Comparison of ENCODE assay signal across 23 mouse cellular contexts in the genomic region with DNA sequence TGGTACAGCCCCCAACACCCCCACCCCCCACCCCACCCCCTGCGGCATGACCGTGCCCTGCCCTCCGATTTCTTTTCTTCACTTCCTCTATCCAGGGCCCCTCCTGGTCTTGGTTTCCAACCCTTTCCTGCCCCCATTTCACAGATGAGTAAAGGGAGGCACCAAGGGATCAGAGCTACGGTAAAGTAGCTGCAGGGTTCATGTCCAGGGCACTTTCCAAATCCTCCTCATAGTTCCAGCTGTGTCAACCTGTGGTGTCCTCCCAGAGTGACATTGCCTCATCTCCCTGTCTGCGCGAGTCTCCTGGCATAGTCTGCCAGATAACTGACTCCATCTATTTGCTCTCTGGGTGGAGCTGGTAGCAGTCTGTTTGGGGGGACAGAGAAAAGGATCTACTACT. TPM values are rescaled to one million over a fixed set of nuclear protein-coding genes. Genes with fewer than 3 reads are reported as not detected.
DNase-seq lines count a peak whose midpoint lies in the region; ATAC-seq and TF ChIP-seq lines count a peak whose summit lies in the region.
"Had no signal": no experiment of that assay in that cellular context is flagged by ENCODE, and none has a peak within 500 bp of the region (broad histone marks: within the 10 kb centered on the region; RNA-seq: fewer than 3 reads in every experiment).

No protein-coding gene starts in this region.

- peaks cover 23% of the 10 kb centered on the region for H3K4me1 ChIP-seq in forebrain, embryonic 10.5 days
- H3K4me1 ChIP-seq in forebrain, embryonic 16.5 days (replicated peaks; ENCODE audit: control insufficient read depth, insufficient read depth, low read length) = no peaks in the 10 kb centered on the region
- H3K4me1 ChIP-seq in heart, embryonic 14.5 days (ENCODE audit: control insufficient read depth in 2 of 2, insufficient read depth in 2 of 2, low read length in 2 of 2) = peaks cover 35 to 50% of the 10 kb centered on the region in 2 experiments
- H3K4me1 ChIP-seq in liver, embryonic 11.5 days (replicated peaks; ENCODE audit: control insufficient read depth, insufficient read depth, low read length) = peaks cover 34% of the 10 kb centered on the region
- H3K4me1 ChIP-seq in liver, embryonic 12.5 days = peaks cover 47% of the 10 kb centered on the region
- peaks cover 25% of the 10 kb centered on the region for H3K4me1 ChIP-seq in heart, postnatal 0 days (ENCODE audit: control insufficient read depth, insufficient read depth)

- no peak for ATAC-seq in forebrain, embryonic 16.5 days
- no peak for ATAC-seq in heart, embryonic 14.5 days (ENCODE audit: insufficient number of reproducible peaks, insufficient read depth, low FRiP score, low read depth)
- ATAC-seq in liver, embryonic 11.5 days (replicated peaks; ENCODE audit: low FRiP score) = no peak
- ATAC-seq in liver, embryonic 12.5 days = no peak
- no peak for ATAC-seq in heart, postnatal 0 days (ENCODE audit: insufficient read depth, low read depth)
- ATAC-seq: inflammation-experienced regulatory T-cells, adult 6 months; midbrain, embryonic 13.5 days had no signal

- H3K27ac ChIP-seq in forebrain, embryonic 10.5 days = peak overlapping the region; percentile 58
- no peak overlapping the region for H3K27ac ChIP-seq in forebrain, embryonic 16.5 days (ENCODE audit: low read length)
- H3K27ac ChIP-seq in heart, embryonic 14.5 days (replicated peaks in 1 of 2; ENCODE audit: control insufficient read depth in 1 of 2, insufficient read depth in 1 of 2, low read depth in 2 of 2, low read length in 2 of 2) = peak overlapping the region; percentile 58 to 78
- no peak overlapping the region for H3K27ac ChIP-seq in liver, embryonic 11.5 days (ENCODE audit: low read depth, low read length)
- no peak overlapping the region for H3K27ac ChIP-seq in liver, embryonic 12.5 days
- peak overlapping the region; percentile 60 for H3K27ac ChIP-seq in heart, postnatal 0 days (ENCODE audit: low read depth)
- H3K27ac ChIP-seq: embryonic facial prominence, embryonic 12.5 days; left cerebral cortex, adult 2 months; limb, embryonic 10.5 days; liver, embryonic 15.5 days; macrophage; midbrain, embryonic 13.5 days; neural tube, embryonic 15.5 days had no signal

- no peaks in the 10 kb centered on the region for H3K36me3 ChIP-seq in forebrain, embryonic 10.5 days (replicated peaks)
- no peaks in the 10 kb centered on the region for H3K36me3 ChIP-seq in forebrain, embryonic 16.5 days (ENCODE audit: control insufficient read depth, insufficient read depth)
- peaks cover 32% of the 10 kb centered on the region for H3K36me3 ChIP-seq in heart, embryonic 14.5 days (ENCODE audit: control insufficient read depth, insufficient read depth, low read length)
- no peaks in the 10 kb centered on the region for H3K36me3 ChIP-seq in liver, embryonic 11.5 days (ENCODE audit: control insufficient read depth, insufficient read depth, low read length)
- peaks cover 10% of the 10 kb centered on the region; the same call in 1 of the 2 replicates for H3K36me3 ChIP-seq in liver, embryonic 12.5 days
- peaks cover 9% of the 10 kb centered on the region for H3K36me3 ChIP-seq in heart, postnatal 0 days (replicated peaks; ENCODE audit: control insufficient read depth, insufficient read depth, low read length)
- H3K36me3 ChIP-seq: embryonic facial prominence, embryonic 12.5 days; limb, embryonic 10.5 days; liver, embryonic 15.5 days; midbrain, embryonic 13.5 days; neural tube, embryonic 15.5 days had no signal

- WGBS in forebrain, embryonic 10.5 days = 92% methylated on average over 6 of the region's 6 CpGs
- WGBS in forebrain, embryonic 16.5 days = 88% methylated on average over 6 of the region's 6 CpGs
- WGBS in heart, embryonic 14.5 days = 56% methylated on average over 6 of the region's 6 CpGs
- 72% methylated on average over 6 of the region's 6 CpGs for WGBS in liver, embryonic 11.5 days
- 55% methylated on average over 6 of the region's 6 CpGs for WGBS in liver, embryonic 12.5 days (ENCODE audit: insufficient replicate concordance)
- WGBS in heart, postnatal 0 days = 69% methylated on average over 6 of the region's 6 CpGs

- H3K4me3 ChIP-seq in forebrain, embryonic 10.5 days = no peak overlapping the region
- H3K4me3 ChIP-seq in forebrain, embryonic 16.5 days (replicated peaks; ENCODE audit: low read length) = no peak overlapping the region
- no peak overlapping the region for H3K4me3 ChIP-seq in heart, embryonic 14.5 days (ENCODE audit: control insufficient read depth in 1 of 2, insufficient read depth in 1 of 2, low read depth in 1 of 2, low read length in 2 of 2)
- no peak overlapping the region for H3K4me3 ChIP-seq in liver, embryonic 11.5 days (ENCODE audit: low read depth, low read length)
- no peak overlapping the region for H3K4me3 ChIP-seq in liver, embryonic 12.5 days
- no peak overlapping the region for H3K4me3 ChIP-seq in heart, postnatal 0 days (ENCODE audit: low read depth, low read length)
- H3K4me3 ChIP-seq: embryonic facial prominence, embryonic 12.5 days; left cerebral cortex, adult 2 months; limb, embryonic 10.5 days; liver, embryonic 15.5 days; midbrain, embryonic 13.5 days; myocyte; neural tube, embryonic 15.5 days had no signal

- H3K27me3 ChIP-seq in forebrain, embryonic 10.5 days (ENCODE audit: poor library complexity, severe bottlenecking) = no peaks in the 10 kb centered on the region
- no peaks in the 10 kb centered on the region for H3K27me3 ChIP-seq in forebrain, embryonic 16.5 days (replicated peaks; ENCODE audit: control insufficient read depth, insufficient read depth, low read length)
- H3K27me3 ChIP-seq in heart, embryonic 14.5 days (ENCODE audit: control insufficient read depth, insufficient read depth, low read length) = no peaks in the 10 kb centered on the region
- H3K27me3 ChIP-seq in liver, embryonic 11.5 days (replicated peaks; ENCODE audit: control insufficient read depth, insufficient read depth, low read length) = no peaks in the 10 kb centered on the region
- no peaks in the 10 kb centered on the region for H3K27me3 ChIP-seq in liver, embryonic 12.5 days (replicated peaks)
- H3K27me3 ChIP-seq in heart, postnatal 0 days (ENCODE audit: control insufficient read depth, insufficient read depth, low read length) = no peaks in the 10 kb centered on the region
- H3K27me3 ChIP-seq: embryonic facial prominence, embryonic 12.5 days; liver, embryonic 15.5 days; midbrain, embryonic 13.5 days; neural tube, embryonic 15.5 days had no signal

- no peak for DNase-seq in forebrain, embryonic 10.5 days (ENCODE audit: extremely low spot score, low spot score)
- DNase-seq in heart, postnatal 14 days = no peak
- no peak for DNase-seq in liver, embryonic 11.5 days (ENCODE audit: low spot score)
- DNase-seq in heart, postnatal 0 days (ENCODE audit: low spot score) = no peak
- DNase-seq in embryo, embryonic 9.5 days (ENCODE audit: extremely low spot score) = no peak
- DNase-seq: adrenal gland, adult 8-10 months; cerebellum, adult 11-12 months; cerebellum, postnatal 25 days; kidney, postnatal 14 days; right cerebral cortex, postnatal 25 days; thymus, postnatal 14 days had no signal

- H3K9ac ChIP-seq in forebrain, embryonic 16.5 days (replicated peaks; ENCODE audit: low read depth, low read length) = no peak overlapping the region
- H3K9ac ChIP-seq in heart, embryonic 14.5 days (ENCODE audit: low read length) = no peak overlapping the region; the same call in 1 of the 2 replicates
- peak overlapping the region; percentile 7; the same call in 1 of the 2 replicates for H3K9ac ChIP-seq in liver, embryonic 11.5 days (ENCODE audit: low read depth, low read length)
- H3K9ac ChIP-seq in liver, embryonic 12.5 days = no peak overlapping the region
- no peak overlapping the region for H3K9ac ChIP-seq in heart, postnatal 0 days (replicated peaks; ENCODE audit: low read depth, low read length)
- H3K9ac ChIP-seq: embryonic facial prominence, embryonic 12.5 days; liver, embryonic 15.5 days; midbrain, embryonic 13.5 days; neural tube, embryonic 15.5 days had no signal

- intact Hi-C loops in heart, postnatal 14 days (cut with DNase I) = no loop called here

- H3K4me2 ChIP-seq in forebrain, embryonic 16.5 days (ENCODE audit: low read length) = no peak overlapping the region
- H3K4me2 ChIP-seq in heart, embryonic 14.5 days (ENCODE audit: low read length) = no peak overlapping the region
- no peak overlapping the region for H3K4me2 ChIP-seq in liver, embryonic 11.5 days
- H3K4me2 ChIP-seq in liver, embryonic 12.5 days = no peak overlapping the region
- no peak overlapping the region for H3K4me2 ChIP-seq in heart, postnatal 0 days (ENCODE audit: low read depth, low read length)
- H3K4me2 ChIP-seq: embryonic facial prominence, embryonic 12.5 days; liver, embryonic 15.5 days; midbrain, embryonic 13.5 days; neural tube, embryonic 15.5 days had no signal

- H3K9me3 ChIP-seq in forebrain, embryonic 10.5 days = no peaks in the 10 kb centered on the region
- H3K9me3 ChIP-seq in forebrain, embryonic 16.5 days (ENCODE audit: control insufficient read depth, low read length) = no peaks in the 10 kb centered on the region
- no peaks in the 10 kb centered on the region for H3K9me3 ChIP-seq in heart, embryonic 14.5 days (ENCODE audit: control insufficient read depth, low read length)
- no peaks in the 10 kb centered on the region for H3K9me3 ChIP-seq in liver, embryonic 11.5 days (ENCODE audit: control insufficient read depth, low read length)
- H3K9me3 ChIP-seq in liver, embryonic 12.5 days (replicated peaks) = no peaks in the 10 kb centered on the region
- H3K9me3 ChIP-seq in heart, postnatal 0 days (replicated peaks; ENCODE audit: control insufficient read depth, low read length) = no peaks in the 10 kb centered on the region
- H3K9me3 ChIP-seq: embryonic facial prominence, embryonic 12.5 days; limb, embryonic 10.5 days; liver, embryonic 15.5 days; midbrain, embryonic 13.5 days; neural tube, embryonic 15.5 days had no signal

- no peak for TF ChIP-seq CTCF in heart, postnatal 0 days (IDR thresholded peaks at IDR 0.05; ENCODE audit: low read depth)

- TF ChIP-seq EP300 in heart, postnatal 0 days (IDR thresholded peaks at IDR 0.05; ENCODE audit: low read depth) = no peak

RNA-seq across cellular contexts. Expression of gene Eng, which starts 19.5 kb away (rescaled TPM):
- polyA plus RNA-seq in forebrain, embryonic 10.5 days (2016; fragmentation: Nextera tagmentation; extraction: Ambion mirVana) = 24.5 and 24.7 TPM in 2 replicates
- polyA plus RNA-seq in forebrain, embryonic 16.5 days (2015; fragmentation: Nextera tagmentation; extraction: Ambion mirVana) = 27.3 and 31.9 TPM in 2 replicates
- 146 and 148 TPM in 2 replicates for polyA plus RNA-seq in heart, embryonic 14.5 days (2014; fragmentation: Nextera tagmentation; extraction: Ambion mirVana)
- 100 to 1,000 TPM; 148 to 162 TPM for total RNA-seq in heart, postnatal 14 days (2021)
- 39.2 and 40.1 TPM in 2 replicates for polyA plus RNA-seq in liver, embryonic 11.5 days (2014; fragmentation: Nextera tagmentation; extraction: Ambion mirVana)
- 32.4 and 35.4 TPM in 2 replicates for polyA plus RNA-seq in liver, embryonic 12.5 days (2016; fragmentation: Nextera tagmentation; extraction: Ambion mirVana)
- total RNA-seq in heart, postnatal 0 days (2014; rRNA removed; ENCODE audit: low replicate concordance) = 123 and 148 TPM in 2 replicates
- polyA plus RNA-seq in heart, postnatal 0 days (2015; fragmentation: Nextera tagmentation; extraction: Ambion mirVana) = 133 and 137 TPM in 2 replicates
- polyA plus RNA-seq: inflammation-experienced regulatory T-cells, adult 6 months had no signal

RNA-seq across cellular contexts. Expression of gene Fpgs, which starts 38.1 kb away (rescaled TPM):
- 27.4 and 29.5 TPM in 2 replicates for polyA plus RNA-seq in forebrain, embryonic 10.5 days (2016; fragmentation: Nextera tagmentation; extraction: Ambion mirVana)
- 21.5 and 23.7 TPM in 2 replicates for polyA plus RNA-seq in forebrain, embryonic 16.5 days (2015; fragmentation: Nextera tagmentation; extraction: Ambion mirVana)
- 12.1 and 12.2 TPM in 2 replicates for polyA plus RNA-seq in heart, embryonic 14.5 days (2014; fragmentation: Nextera tagmentation; extraction: Ambion mirVana)
- total RNA-seq in heart, postnatal 14 days (2021) = 1 to 10 TPM; 6.0 to 7.4 TPM
- 46.2 and 47.1 TPM in 2 replicates for polyA plus RNA-seq in liver, embryonic 11.5 days (2014; fragmentation: Nextera tagmentation; extraction: Ambion mirVana)
- 32.8 and 35.8 TPM in 2 replicates for polyA plus RNA-seq in liver, embryonic 12.5 days (2016; fragmentation: Nextera tagmentation; extraction: Ambion mirVana)
- 13.6 and 14.5 TPM in 2 replicates for total RNA-seq in heart, postnatal 0 days (2014; rRNA removed; ENCODE audit: low replicate concordance)
- 8.5 and 10.9 TPM in 2 replicates for polyA plus RNA-seq in heart, postnatal 0 days (2015; fragmentation: Nextera tagmentation; extraction: Ambion mirVana)

RNA-seq across cellular contexts. Expression of gene Ak1, which starts 44.3 kb away (rescaled TPM):
- 17.8 and 20.2 TPM in 2 replicates for polyA plus RNA-seq in forebrain, embryonic 10.5 days (2016; fragmentation: Nextera tagmentation; extraction: Ambion mirVana)
- 83.8 and 91.2 TPM in 2 replicates for polyA plus RNA-seq in forebrain, embryonic 16.5 days (2015; fragmentation: Nextera tagmentation; extraction: Ambion mirVana)
- polyA plus RNA-seq in heart, embryonic 14.5 days (2014; fragmentation: Nextera tagmentation; extraction: Ambion mirVana) = 336 and 355 TPM in 2 replicates
- 100 to 1,000 TPM; 595 to 617 TPM for total RNA-seq in heart, postnatal 14 days (2021)
- 6.7 and 8.3 TPM in 2 replicates for polyA plus RNA-seq in liver, embryonic 11.5 days (2014; fragmentation: Nextera tagmentation; extraction: Ambion mirVana)
- polyA plus RNA-seq in liver, embryonic 12.5 days (2016; fragmentation: Nextera tagmentation; extraction: Ambion mirVana) = 2.6 TPM in 2 replicates
- total RNA-seq in heart, postnatal 0 days (2014; rRNA removed; ENCODE audit: low replicate concordance) = 544 and 572 TPM in 2 replicates
- polyA plus RNA-seq in heart, postnatal 0 days (2015; fragmentation: Nextera tagmentation; extraction: Ambion mirVana) = 721 and 737 TPM in 2 replicates

RNA-seq across cellular contexts. Expression of gene Cdk9, which starts 47.0 kb away (rescaled TPM):
- 135 and 139 TPM in 2 replicates for polyA plus RNA-seq in forebrain, embryonic 10.5 days (2016; fragmentation: Nextera tagmentation; extraction: Ambion mirVana)
- polyA plus RNA-seq in forebrain, embryonic 16.5 days (2015; fragmentation: Nextera tagmentation; extraction: Ambion mirVana) = 82.2 and 85.0 TPM in 2 replicates
- polyA plus RNA-seq in heart, embryonic 14.5 days (2014; fragmentation: Nextera tagmentation; extraction: Ambion mirVana) = 44.5 and 45.3 TPM in 2 replicates
- total RNA-seq in heart, postnatal 14 days (2021) = 10 to 100 TPM; 30.7 to 31.3 TPM
- 83.4 and 84.5 TPM in 2 replicates for polyA plus RNA-seq in liver, embryonic 11.5 days (2014; fragmentation: Nextera tagmentation; extraction: Ambion mirVana)
- polyA plus RNA-seq in liver, embryonic 12.5 days (2016; fragmentation: Nextera tagmentation; extraction: Ambion mirVana) = 85.3 and 86.1 TPM in 2 replicates
- 42.4 and 58.4 TPM in 2 replicates for total RNA-seq in heart, postnatal 0 days (2014; rRNA removed; ENCODE audit: low replicate concordance)
- 33.1 and 35.5 TPM in 2 replicates for polyA plus RNA-seq in heart, postnatal 0 days (2015; fragmentation: Nextera tagmentation; extraction: Ambion mirVana)

RNA-seq across cellular contexts. Expression of gene Sh2d3c, which starts 55.0 kb away (rescaled TPM):
- polyA plus RNA-seq in forebrain, embryonic 10.5 days (2016; fragmentation: Nextera tagmentation; extraction: Ambion mirVana) = 28.6 and 30.2 TPM in 2 replicates
- polyA plus RNA-seq in forebrain, embryonic 16.5 days (2015; fragmentation: Nextera tagmentation; extraction: Ambion mirVana) = 41.9 and 43.0 TPM in 2 replicates
- 23.7 and 27.7 TPM in 2 replicates for polyA plus RNA-seq in heart, embryonic 14.5 days (2014; fragmentation: Nextera tagmentation; extraction: Ambion mirVana)
- total RNA-seq in heart, postnatal 14 days (2021) = 10 to 100 TPM; 37.4 to 39.4 TPM
- 13.4 and 14.2 TPM in 2 replicates for polyA plus RNA-seq in liver, embryonic 11.5 days (2014; fragmentation: Nextera tagmentation; extraction: Ambion mirVana)
- 9.7 and 10.1 TPM in 2 replicates for polyA plus RNA-seq in liver, embryonic 12.5 days (2016; fragmentation: Nextera tagmentation; extraction: Ambion mirVana)
- 17.0 and 26.2 TPM in 2 replicates for total RNA-seq in heart, postnatal 0 days (2014; rRNA removed; ENCODE audit: low replicate concordance)
- polyA plus RNA-seq in heart, postnatal 0 days (2015; fragmentation: Nextera tagmentation; extraction: Ambion mirVana) = 22.9 and 24.2 TPM in 2 replicates

Comparison
In these comparisons a context has a peak if more than half of its experiments do, and no peak if none do; other contexts are left out.
1. H3K27ac ChIP-seq: peak in forebrain, embryonic 10.5 days (single experiment), heart, embryonic 14.5 days (2 of 2) and heart, postnatal 0 days (single experiment); none in forebrain, embryonic 16.5 days (single experiment), liver, embryonic 11.5 days (single experiment) and liver, embryonic 12.5 days (single experiment).